Mouse (Mus musculus) B cell, adult 2 months (primary cell): ENCODE measurements around the gene B4galt1.

Experiments
- DNase-seq, 2 experiments: peaks; one replicate each; pipeline ENCODE4 v3.0.0; 2022

The B4galt1 gene

GRCm38 (mm10) chr4:40868554-40869232 lies 14.9 kb upstream of the B4galt1 start:
- DNase-seq: no peak

GRCm38 (mm10) chr4:40864361-40864760 lies 10.6 kb upstream of the B4galt1 start:
- DNase-seq: no peak

GRCm38 (mm10) chr4:40863340-40863739 lies 9.5 kb upstream of the B4galt1 start:
- no peak for DNase-seq

GRCm38 (mm10) chr4:40861131-40861530 lies 7.3 kb upstream of the B4galt1 start:
- no peak for DNase-seq

GRCm38 (mm10) chr4:40857824-40858346 lies 4.1 kb upstream of the B4galt1 start:
- peak; percentile 17 to 38 for DNase-seq

- DNase-seq: no peak
Measured at GRCm38 (mm10) chr4:40856571-40856970, 2.8 kb upstream of the B4galt1 start.

GRCm38 (mm10) chr4:40854387-40854933 lies 655 bp upstream of the B4galt1 start:
- DNase-seq: no peak

- DNase-seq: peak; percentile 45 to 51
Measured at GRCm38 (mm10) chr4:40852861-40853564, 792 bp downstream of the B4galt1 start.

- DNase-seq: peak; percentile 44 to 52
Measured at GRCm38 (mm10) chr4:40852249-40852781, 1.5 kb downstream of the B4galt1 start.

GRCm38 (mm10) chr4:40851763-40852248 lies 2.0 kb downstream of the B4galt1 start:
- DNase-seq: peak; percentile 48 to 50

- DNase-seq: no peak
Measured at GRCm38 (mm10) chr4:40851031-40851762, 2.6 kb downstream of the B4galt1 start.

- no peak for DNase-seq
Measured at GRCm38 (mm10) chr4:40850582-40850981, 3.2 kb downstream of the B4galt1 start.

- DNase-seq: no peak
Measured at GRCm38 (mm10) chr4:40849518-40849917, 4.3 kb downstream of the B4galt1 start.

GRCm38 (mm10) chr4:40848246-40848645 lies 5.6 kb downstream of the B4galt1 start:
- DNase-seq: no peak

- DNase-seq: no peak
Measured at GRCm38 (mm10) chr4:40847160-40847559, 6.6 kb downstream of the B4galt1 start.

- DNase-seq: peak in 1 of 2 experiments; percentile 17
Measured at GRCm38 (mm10) chr4:40846143-40846931, 7.5 kb downstream of the B4galt1 start.

GRCm38 (mm10) chr4:40844811-40845751 lies 8.7 kb downstream of the B4galt1 start:
- peak in 1 of 2 experiments; percentile 16 for DNase-seq

GRCm38 (mm10) chr4:40844251-40844721 lies 9.5 kb downstream of the B4galt1 start:
- DNase-seq: peak; percentile 77 to 81

GRCm38 (mm10) chr4:40843726-40844125 lies 10.1 kb downstream of the B4galt1 start:
- no peak for DNase-seq

GRCm38 (mm10) chr4:40840448-40840847 lies 13.4 kb downstream of the B4galt1 start:
- DNase-seq: peak; percentile 29 to 45
